Mouse (Mus musculus): ENCODE results near the gene Srgap2. TPM values are rescaled to one million over a fixed set of nuclear protein-coding genes. Genes with fewer than 3 reads are reported as not detected.

Srgap2 gene
- polyA plus RNA-seq, 1 experiment from 2014 or later: 31.7 TPM

GRCm38 (mm10) chr1:131528561-131529166 is 1.5 kb upstream of the Srgap2 start:
- Histone ChIP-seq H3K27me3 (ENCODE audit: control insufficient read depth, insufficient read depth, low read depth, low read length) (no peaks in the 10 kb centered on the region), H3K36me3 (ENCODE audit: control insufficient read depth, insufficient read depth, low read length) (no peaks in the 10 kb centered on the region), H3K9ac (ENCODE audit: low read depth, low read length) (no peak overlapping the region), H3K9me3 (replicated peaks; ENCODE audit: control insufficient read depth, low read length, poor library complexity, severe bottlenecking) (no peaks in the 10 kb centered on the region), H3K4me3 (ENCODE audit: low read depth, low read length) (peak overlapping the region; percentile 59), H3K27ac (ENCODE audit: low read length) (no peak overlapping the region), H3K4me2 (ENCODE audit: low read length) (peak overlapping the region; percentile 96), H3K4me1 (ENCODE audit: control insufficient read depth, insufficient read depth, low read length) (peaks cover 6% of the 10 kb centered on the region)
- 2% methylated on average over 9 of the region's 9 CpGs for WGBS
- ATAC-seq: no peak

- Histone ChIP-seq H3K27ac (ENCODE audit: low read length) (peak overlapping the region; percentile 53), H3K9ac (ENCODE audit: low read depth, low read length) (peak overlapping the region; percentile 43; the same call in 1 of the 2 replicates), H3K4me2 (ENCODE audit: low read length) (peak overlapping the region; percentile 96), H3K36me3 (ENCODE audit: control insufficient read depth, insufficient read depth, low read length) (no peaks in the 10 kb centered on the region), H3K9me3 (replicated peaks; ENCODE audit: control insufficient read depth, low read length, poor library complexity, severe bottlenecking) (no peaks in the 10 kb centered on the region), H3K4me3 (ENCODE audit: low read depth, low read length) (peak overlapping the region; percentile 59), H3K4me1 (ENCODE audit: control insufficient read depth, insufficient read depth, low read length) (peaks cover 10% of the 10 kb centered on the region), H3K27me3 (ENCODE audit: control insufficient read depth, insufficient read depth, low read depth, low read length) (no peaks in the 10 kb centered on the region)
- under 1% methylated on average over 34 of the region's 34 CpGs for WGBS
- ATAC-seq: no peak
Measured at GRCm38 (mm10) chr1:131528081-131528507, 942 bp upstream of the Srgap2 start.

DNA sequence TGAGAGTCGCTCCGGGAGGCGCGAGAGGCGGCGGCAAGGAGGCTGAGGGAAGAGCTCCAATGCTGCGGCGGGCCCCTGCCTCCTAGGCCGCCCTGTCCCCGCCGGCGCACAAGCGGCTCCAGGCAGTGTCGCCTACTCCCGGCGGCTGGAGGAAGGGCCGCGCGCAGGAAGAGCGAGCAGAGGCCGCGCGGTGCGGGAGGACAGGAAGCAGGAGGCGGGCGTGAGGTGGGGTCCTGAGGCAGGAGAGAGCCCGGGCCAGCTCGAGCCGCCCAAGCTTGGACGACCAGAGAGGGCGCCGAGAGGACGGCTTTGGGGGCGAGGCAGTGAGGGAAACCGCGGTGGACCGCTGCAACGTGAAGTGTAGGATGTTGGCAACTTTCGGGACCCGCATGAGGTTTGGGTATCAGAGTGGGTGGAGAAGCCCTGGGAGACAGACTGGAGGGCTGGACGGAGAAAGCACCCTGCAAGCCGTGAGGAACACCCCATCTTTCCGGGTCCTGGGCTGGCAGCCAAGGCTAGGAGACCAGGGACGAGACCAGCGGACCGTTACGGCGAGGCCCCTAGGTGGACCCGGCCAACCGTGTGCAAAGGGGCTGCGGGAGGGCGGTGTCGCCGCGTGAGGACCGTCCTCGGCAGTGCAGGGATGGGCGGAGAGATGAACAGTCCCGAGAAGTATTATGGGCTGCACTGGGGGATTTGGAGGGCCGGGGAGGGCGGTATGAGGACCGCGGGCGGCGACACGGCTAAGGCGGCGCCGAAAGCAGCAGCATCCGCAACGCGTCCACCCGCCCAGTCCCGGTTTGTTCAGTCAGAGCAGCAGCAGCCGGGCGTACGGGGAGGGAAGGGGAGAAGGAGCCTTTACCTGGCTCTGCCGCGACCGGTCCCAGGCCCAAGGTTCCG is 531 bp downstream of the Srgap2 start:
- H3K9ac ChIP-seq (ENCODE audit: low read depth, low read length): peak overlapping the region; percentile 88
- peak; percentile 49 for ATAC-seq
- WGBS: under 1% methylated on average over 76 of the region's 81 CpGs
- H3K9me3 ChIP-seq (replicated peaks; ENCODE audit: control insufficient read depth, low read length, poor library complexity, severe bottlenecking): no peaks in the 10 kb centered on the region
- no peaks in the 10 kb centered on the region for H3K36me3 ChIP-seq (ENCODE audit: control insufficient read depth, insufficient read depth, low read length)
- H3K27ac ChIP-seq (ENCODE audit: low read length): peak overlapping the region; percentile 90
- no peaks in the 10 kb centered on the region for H3K27me3 ChIP-seq (ENCODE audit: control insufficient read depth, insufficient read depth, low read depth, low read length)
- H3K4me3 ChIP-seq (ENCODE audit: low read depth, low read length): peak overlapping the region; percentile 86
- peaks cover 23% of the 10 kb centered on the region for H3K4me1 ChIP-seq (ENCODE audit: control insufficient read depth, insufficient read depth, low read length)
- peak overlapping the region; percentile 63 for H3K4me2 ChIP-seq (ENCODE audit: low read length)

DNA sequence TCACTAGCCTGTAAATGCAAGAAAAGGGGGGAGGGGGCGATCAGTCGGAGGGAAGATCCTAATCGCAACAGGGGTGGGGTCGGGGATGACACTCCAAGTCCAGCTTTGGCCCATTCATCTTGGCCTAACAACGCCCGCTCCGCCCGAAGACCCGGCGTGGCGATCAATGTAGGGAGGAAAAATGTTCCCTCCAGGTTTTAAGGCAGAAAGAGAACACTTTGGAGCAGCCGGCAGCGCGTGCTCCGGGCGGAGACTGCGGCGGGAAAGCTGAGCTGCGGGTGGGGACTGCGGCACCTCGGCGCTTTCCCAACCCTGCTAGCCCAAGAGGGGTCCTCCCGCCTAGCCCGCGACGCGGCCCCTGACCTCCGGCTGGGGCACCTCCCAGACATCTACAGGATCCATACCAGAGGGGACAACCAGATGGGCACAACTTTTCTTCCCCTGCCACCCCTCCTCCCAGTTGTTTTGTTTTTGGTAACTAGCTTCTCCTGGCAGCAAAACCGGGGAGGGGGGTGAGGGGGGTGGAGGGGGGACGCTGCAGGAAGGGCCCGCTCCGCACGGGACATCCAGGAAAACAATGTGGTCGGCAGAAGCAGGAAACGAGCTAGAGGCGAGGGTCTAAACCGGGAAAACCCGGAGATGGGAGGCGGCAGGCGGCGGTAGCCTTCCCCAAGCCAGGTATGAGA is 1.4 kb downstream of the Srgap2 start:
- no peaks in the 10 kb centered on the region for H3K27me3 ChIP-seq (ENCODE audit: control insufficient read depth, insufficient read depth, low read depth, low read length)
- peak overlapping the region; percentile 63 for H3K4me2 ChIP-seq (ENCODE audit: low read length)
- WGBS: 0% methylated on average over 40 of the region's 41 CpGs
- H3K4me3 ChIP-seq (ENCODE audit: low read depth, low read length): peak overlapping the region; percentile 86
- H3K27ac ChIP-seq (ENCODE audit: low read length): peak overlapping the region; percentile 90
- no peaks in the 10 kb centered on the region for H3K9me3 ChIP-seq (replicated peaks; ENCODE audit: control insufficient read depth, low read length, poor library complexity, severe bottlenecking)
- no peaks in the 10 kb centered on the region for H3K36me3 ChIP-seq (ENCODE audit: control insufficient read depth, insufficient read depth, low read length)
- H3K9ac ChIP-seq (ENCODE audit: low read depth, low read length): peak overlapping the region; percentile 88
- peaks cover 30% of the 10 kb centered on the region for H3K4me1 ChIP-seq (ENCODE audit: control insufficient read depth, insufficient read depth, low read length)
- ATAC-seq: no peak

DNA sequence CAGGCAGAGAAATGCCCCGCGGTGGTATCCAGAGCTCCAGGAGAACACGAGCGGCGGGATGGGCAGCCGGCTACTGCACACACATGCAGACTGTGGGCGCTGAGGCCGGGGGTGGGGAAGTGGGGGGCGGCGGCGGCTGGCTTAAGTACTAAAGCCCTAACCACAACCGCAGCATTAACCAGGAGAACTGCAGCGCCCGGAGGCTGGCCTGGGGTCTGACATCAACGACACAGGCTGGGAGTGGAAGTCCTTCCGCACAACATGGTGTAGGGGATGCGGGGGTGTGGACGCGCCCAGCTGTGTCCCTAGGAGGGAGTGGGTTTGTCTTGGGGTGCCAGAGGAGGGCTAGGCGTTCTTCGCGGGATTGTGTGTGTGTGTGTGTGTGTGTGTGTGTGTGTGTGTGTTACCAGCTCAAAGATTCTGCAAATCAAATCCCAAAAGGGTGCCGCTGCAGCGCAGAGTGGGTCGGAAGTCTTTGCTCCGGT is 2.0 kb downstream of the Srgap2 start:
- Histone ChIP-seq H3K4me1 (ENCODE audit: control insufficient read depth, insufficient read depth, low read length) (peaks cover 36% of the 10 kb centered on the region), H3K9ac (ENCODE audit: low read depth, low read length) (peak overlapping the region; percentile 88), H3K4me3 (ENCODE audit: low read depth, low read length) (peak overlapping the region; percentile 86), H3K27ac (ENCODE audit: low read length) (peak overlapping the region; percentile 90), H3K9me3 (replicated peaks; ENCODE audit: control insufficient read depth, low read length, poor library complexity, severe bottlenecking) (no peaks in the 10 kb centered on the region), H3K36me3 (ENCODE audit: control insufficient read depth, insufficient read depth, low read length) (no peaks in the 10 kb centered on the region), H3K4me2 (ENCODE audit: low read length) (peak overlapping the region; percentile 63), H3K27me3 (ENCODE audit: control insufficient read depth, insufficient read depth, low read depth, low read length) (no peaks in the 10 kb centered on the region)
- under 1% methylated on average over 26 of the region's 26 CpGs for WGBS
- no peak for ATAC-seq

- Histone ChIP-seq H3K36me3 (ENCODE audit: control insufficient read depth, insufficient read depth, low read length) (no peaks in the 10 kb centered on the region), H3K4me1 (ENCODE audit: control insufficient read depth, insufficient read depth, low read length) (peaks cover 43% of the 10 kb centered on the region), H3K4me2 (ENCODE audit: low read length) (peak overlapping the region; percentile 63), H3K27me3 (ENCODE audit: control insufficient read depth, insufficient read depth, low read depth, low read length) (no peaks in the 10 kb centered on the region), H3K9me3 (replicated peaks; ENCODE audit: control insufficient read depth, low read length, poor library complexity, severe bottlenecking) (no peaks in the 10 kb centered on the region), H3K9ac (ENCODE audit: low read depth, low read length) (peak overlapping the region; percentile 88), H3K27ac (ENCODE audit: low read length) (peak overlapping the region; percentile 90), H3K4me3 (ENCODE audit: low read depth, low read length) (peak overlapping the region; percentile 86)
- WGBS: 30% methylated on average over 3 of the region's 3 CpGs
- ATAC-seq: no peak
Measured at GRCm38 (mm10) chr1:131523794-131524193, 3.4 kb downstream of the Srgap2 start.

GRCm38 (mm10) chr1:131516588-131516987 is 10.6 kb downstream of the Srgap2 start:
- H3K9ac ChIP-seq (ENCODE audit: low read depth, low read length): no peak overlapping the region
- H3K36me3 ChIP-seq (ENCODE audit: control insufficient read depth, insufficient read depth, low read length): no peaks in the 10 kb centered on the region
- 88% methylated on average over 3 of the region's 3 CpGs for WGBS
- H3K27me3 ChIP-seq (ENCODE audit: control insufficient read depth, insufficient read depth, low read depth, low read length): no peaks in the 10 kb centered on the region
- H3K4me3 ChIP-seq (ENCODE audit: low read depth, low read length): no peak overlapping the region
- peaks cover 26% of the 10 kb centered on the region for H3K4me1 ChIP-seq (ENCODE audit: control insufficient read depth, insufficient read depth, low read length)
- H3K27ac ChIP-seq (ENCODE audit: low read length): no peak overlapping the region
- ATAC-seq: no peak
- H3K9me3 ChIP-seq (replicated peaks; ENCODE audit: control insufficient read depth, low read length, poor library complexity, severe bottlenecking): no peaks in the 10 kb centered on the region
- H3K4me2 ChIP-seq (ENCODE audit: low read length): no peak overlapping the region

DNA sequence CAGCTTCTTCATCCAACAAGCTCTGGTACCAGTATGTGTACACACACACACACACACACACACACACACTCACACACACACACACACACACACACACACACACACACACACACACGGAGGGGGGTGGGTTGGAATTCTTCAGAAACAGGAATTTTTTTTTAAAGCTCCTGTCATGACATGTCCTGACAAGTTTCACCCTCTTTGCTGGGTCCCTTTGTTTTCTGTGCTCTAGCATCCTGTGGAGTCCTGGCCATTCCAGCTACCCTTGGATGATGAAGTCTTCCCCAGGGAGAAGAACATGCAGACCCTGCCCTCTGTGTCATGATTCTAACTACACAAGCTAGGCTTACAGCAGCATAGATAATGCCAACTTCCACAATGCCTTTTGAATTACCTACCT is 13.0 kb downstream of the Srgap2 start:
- Histone ChIP-seq H3K9me3 (replicated peaks; ENCODE audit: control insufficient read depth, low read length, poor library complexity, severe bottlenecking) (no peaks in the 10 kb centered on the region), H3K27me3 (ENCODE audit: control insufficient read depth, insufficient read depth, low read depth, low read length) (no peaks in the 10 kb centered on the region), H3K4me1 (ENCODE audit: control insufficient read depth, insufficient read depth, low read length) (peaks cover 7% of the 10 kb centered on the region), H3K9ac (ENCODE audit: low read depth, low read length) (no peak overlapping the region), H3K4me3 (ENCODE audit: low read depth, low read length) (no peak overlapping the region), H3K36me3 (ENCODE audit: control insufficient read depth, insufficient read depth, low read length) (no peaks in the 10 kb centered on the region), H3K27ac (ENCODE audit: low read length) (no peak overlapping the region), H3K4me2 (ENCODE audit: low read length) (no peak overlapping the region)
- ATAC-seq: no peak
- 100% methylated on average over 1 of the region's 1 CpGs for WGBS

Measured in midbrain, embryonic 16.5 days (tissue).